Mouse (Mus musculus) ES-E14 (cell line): ENCODE results near the gene Tfeb.

Source experiments
- CHD2 ChIP-seq: IDR thresholded peaks from 2 replicates; pipeline ENCODE4 v1.6.1; 2014; ENCODE audit warnings: mild to moderate bottlenecking, low read depth, low read length, inconsistent platforms
- HCFC1 ChIP-seq: IDR thresholded peaks from 2 replicates; pipeline ENCODE4 v1.6.1; 2012; ENCODE audit warnings: low read length, inconsistent platforms, borderline replicate concordance; ENCODE audit not compliant: insufficient read depth
- MAFK ChIP-seq: IDR thresholded peaks from 2 replicates; pipeline ENCODE4 v1.6.1; 2014; ENCODE audit warnings: mild to moderate bottlenecking, low read depth, low read length, inconsistent platforms; ENCODE audit not compliant: insufficient read depth
- ZC3H11A ChIP-seq: IDR thresholded peaks from 2 replicates; pipeline ENCODE4 v1.6.1; 2012; ENCODE audit warnings: low read depth, mild to moderate bottlenecking, inconsistent platforms, low read length, borderline replicate concordance
- ZNF384 ChIP-seq: IDR thresholded peaks from 2 replicates; pipeline ENCODE4 v1.6.1; 2012; ENCODE audit warnings: low read depth, low read length, inconsistent platforms

DNA sequence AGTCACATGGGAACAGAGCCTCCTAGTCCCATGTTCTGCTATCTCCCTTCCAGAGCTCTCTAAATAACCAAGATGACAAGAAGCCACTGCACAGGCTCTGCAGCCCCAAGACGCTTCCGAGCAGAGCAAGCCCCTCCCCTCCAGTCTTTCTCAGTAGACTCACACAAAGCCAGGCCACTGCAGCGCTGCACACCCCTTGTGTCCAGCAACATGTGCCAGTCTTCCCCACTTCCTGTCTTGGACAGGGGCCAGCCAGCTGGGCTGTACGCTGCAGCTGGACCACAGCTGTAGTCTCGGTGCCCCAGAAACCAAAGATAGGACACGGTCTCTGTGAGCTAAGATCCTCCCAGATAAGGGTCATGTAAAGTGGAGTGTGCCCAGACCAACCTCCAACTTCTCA lies 101.0 kb downstream of the Tfeb start:
- TF ChIP-seq MAFK = no peak
- no peak for TF ChIP-seq HCFC1
- TF ChIP-seq ZC3H11A = no peak
- no peak for TF ChIP-seq ZNF384
- TF ChIP-seq CHD2 = no peak
